Mouse (Mus musculus): ENCODE measurements around the gene Htr2a. TPM values are rescaled to one million over a fixed set of nuclear protein-coding genes. Genes with fewer than 3 reads are reported as not detected.

Htr2a gene
- polyA plus RNA-seq, 1 experiment from 2014 or later, result 3.8 TPM

DNA sequence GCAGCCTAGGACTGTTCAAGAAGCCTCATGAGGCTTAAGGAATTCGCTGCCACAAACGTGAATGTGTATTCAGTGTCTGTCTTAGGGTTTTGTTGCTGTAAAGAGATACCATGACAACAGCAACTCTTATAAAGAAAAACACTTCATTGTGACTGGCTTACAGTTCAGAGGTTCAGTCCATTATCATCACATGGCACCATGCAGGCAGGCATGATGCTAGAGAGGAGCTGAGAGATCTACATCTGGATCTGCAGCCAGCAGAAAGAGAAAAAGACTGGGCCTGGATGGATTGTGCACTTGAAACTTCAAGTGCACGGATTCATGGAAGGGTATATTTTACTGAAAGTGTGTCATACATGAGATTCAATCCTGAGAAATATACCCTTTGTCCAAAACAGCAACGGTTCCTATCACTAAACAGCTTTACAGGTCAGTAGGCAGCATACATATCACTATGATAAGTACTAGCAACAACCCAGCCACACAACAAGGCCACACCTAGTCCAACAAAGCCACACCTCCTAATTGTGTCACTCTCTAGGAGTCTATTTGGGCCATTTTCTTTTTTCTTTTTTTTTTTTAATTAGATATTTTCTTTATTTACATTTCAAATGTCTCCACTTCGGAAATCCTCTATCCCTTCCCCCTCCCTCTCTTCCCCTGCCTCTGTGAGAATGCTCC is 43.8 kb downstream of the Htr2a start:
- Histone ChIP-seq H3K9ac (ENCODE audit: low read depth, low read length) (no peak overlapping the region), H3K27me3 (replicated peaks; ENCODE audit: control insufficient read depth, insufficient read depth, low read length) (no peaks in the 10 kb centered on the region), H3K4me1 (ENCODE audit: control insufficient read depth, insufficient read depth, low read depth, low read length) (no peaks in the 10 kb centered on the region), H3K4me2 (ENCODE audit: low read length) (no peak overlapping the region), H3K36me3 (ENCODE audit: control insufficient read depth, insufficient read depth, low read length) (no peaks in the 10 kb centered on the region), H3K4me3 (ENCODE audit: low read length) (no peak overlapping the region), H3K27ac (ENCODE audit: low read depth, low read length) (no peak overlapping the region), H3K9me3 (ENCODE audit: control insufficient read depth, low read length) (no peaks in the 10 kb centered on the region)
- 77% methylated on average over 5 of the region's 5 CpGs for WGBS
- ATAC-seq, result no peak

GRCm38 (mm10) chr14:74691963-74692362 is 51.3 kb downstream of the Htr2a start:
- Histone ChIP-seq H3K4me1 (ENCODE audit: control insufficient read depth, insufficient read depth, low read depth, low read length) (no peaks in the 10 kb centered on the region), H3K27ac (ENCODE audit: low read depth, low read length) (no peak overlapping the region), H3K4me3 (ENCODE audit: low read length) (no peak overlapping the region), H3K4me2 (ENCODE audit: low read length) (no peak overlapping the region), H3K27me3 (replicated peaks; ENCODE audit: control insufficient read depth, insufficient read depth, low read length) (no peaks in the 10 kb centered on the region), H3K9ac (ENCODE audit: low read depth, low read length) (no peak overlapping the region), H3K9me3 (ENCODE audit: control insufficient read depth, low read length) (no peaks in the 10 kb centered on the region), H3K36me3 (ENCODE audit: control insufficient read depth, insufficient read depth, low read length) (no peaks in the 10 kb centered on the region)
- 78% methylated on average over 2 of the region's 2 CpGs for WGBS
- ATAC-seq, result no peak

DNA sequence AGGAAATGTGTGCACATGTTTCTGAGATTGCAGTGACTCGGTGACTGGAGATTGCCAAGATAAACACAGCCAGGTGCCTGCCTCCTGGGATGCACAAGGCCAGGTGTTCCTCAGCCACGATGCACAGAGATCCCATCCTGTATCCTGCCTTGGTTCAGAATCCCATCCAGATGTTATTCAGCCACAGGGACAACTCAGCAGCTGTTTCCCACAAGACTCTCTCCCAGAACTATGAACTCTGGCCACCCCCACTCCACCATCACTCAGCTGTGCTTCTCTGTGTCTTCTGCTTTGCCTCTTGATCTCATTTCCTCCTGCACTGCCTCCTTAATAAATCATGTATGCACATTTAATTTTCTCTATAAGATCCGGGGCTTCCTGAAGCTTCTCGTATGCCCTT is 56.1 kb downstream of the Htr2a start:
- Histone ChIP-seq H3K27ac (ENCODE audit: low read depth, low read length) (no peak overlapping the region), H3K4me2 (ENCODE audit: low read length) (no peak overlapping the region), H3K4me3 (ENCODE audit: low read length) (no peak overlapping the region), H3K36me3 (ENCODE audit: control insufficient read depth, insufficient read depth, low read length) (no peaks in the 10 kb centered on the region), H3K9me3 (ENCODE audit: control insufficient read depth, low read length) (no peaks in the 10 kb centered on the region), H3K9ac (ENCODE audit: low read depth, low read length) (no peak overlapping the region), H3K4me1 (ENCODE audit: control insufficient read depth, insufficient read depth, low read depth, low read length) (no peaks in the 10 kb centered on the region), H3K27me3 (replicated peaks; ENCODE audit: control insufficient read depth, insufficient read depth, low read length) (no peaks in the 10 kb centered on the region)
- 47% methylated on average over 4 of the region's 4 CpGs for WGBS
- ATAC-seq, result no peak

DNA sequence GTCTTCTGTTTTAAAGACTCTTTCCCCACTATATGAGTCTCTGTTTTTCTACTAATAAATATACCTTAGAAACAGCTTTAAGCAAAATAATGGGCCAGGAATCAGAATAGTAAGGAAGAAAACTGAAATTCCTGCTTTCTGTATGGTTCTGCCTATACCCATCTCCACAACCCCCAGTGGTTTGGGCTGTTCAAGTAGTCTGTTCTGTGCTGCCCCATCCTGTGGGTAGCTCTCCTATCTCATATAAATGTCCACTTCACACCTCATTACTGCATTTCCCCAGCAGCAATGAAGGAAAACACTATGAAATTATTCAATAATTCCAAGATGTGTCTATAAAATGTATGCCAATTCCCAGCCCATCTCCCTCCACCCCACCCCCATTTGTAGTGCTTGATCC is 56.8 kb downstream of the Htr2a start:
- Histone ChIP-seq H3K4me3 (ENCODE audit: low read length) (no peak overlapping the region), H3K9me3 (ENCODE audit: control insufficient read depth, low read length) (no peaks in the 10 kb centered on the region), H3K27me3 (replicated peaks; ENCODE audit: control insufficient read depth, insufficient read depth, low read length) (no peaks in the 10 kb centered on the region), H3K4me2 (ENCODE audit: low read length) (no peak overlapping the region), H3K27ac (ENCODE audit: low read depth, low read length) (no peak overlapping the region), H3K36me3 (ENCODE audit: control insufficient read depth, insufficient read depth, low read length) (no peaks in the 10 kb centered on the region), H3K9ac (ENCODE audit: low read depth, low read length) (no peak overlapping the region), H3K4me1 (ENCODE audit: control insufficient read depth, insufficient read depth, low read depth, low read length) (no peaks in the 10 kb centered on the region)
- no peak for ATAC-seq

DNA sequence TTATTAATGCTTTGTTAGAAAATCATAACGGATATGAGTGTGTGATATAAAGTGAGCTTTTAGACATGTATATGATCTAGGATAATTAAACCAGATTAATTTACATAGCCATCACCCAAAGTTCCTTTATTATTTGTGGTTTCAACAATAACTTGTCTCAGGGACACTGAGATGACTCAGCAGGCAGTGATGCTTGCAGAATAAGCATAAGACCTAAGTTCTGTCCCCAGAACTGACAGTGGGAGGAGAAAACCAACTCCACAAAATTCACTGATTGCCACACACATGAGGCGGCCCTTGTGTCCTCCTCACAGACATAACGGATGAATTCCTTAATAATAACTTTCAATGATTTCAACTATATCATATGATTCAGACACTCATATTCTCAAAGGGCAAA is 58.6 kb downstream of the Htr2a start:
- Histone ChIP-seq H3K27ac (ENCODE audit: low read depth, low read length) (no peak overlapping the region), H3K36me3 (ENCODE audit: control insufficient read depth, insufficient read depth, low read length) (no peaks in the 10 kb centered on the region), H3K27me3 (replicated peaks; ENCODE audit: control insufficient read depth, insufficient read depth, low read length) (no peaks in the 10 kb centered on the region), H3K4me1 (ENCODE audit: control insufficient read depth, insufficient read depth, low read depth, low read length) (no peaks in the 10 kb centered on the region), H3K4me2 (ENCODE audit: low read length) (no peak overlapping the region), H3K4me3 (ENCODE audit: low read length) (no peak overlapping the region), H3K9me3 (ENCODE audit: control insufficient read depth, low read length) (no peaks in the 10 kb centered on the region), H3K9ac (ENCODE audit: low read depth, low read length) (no peak overlapping the region)
- ATAC-seq, result no peak
- WGBS, result 93% methylated on average over 3 of the region's 3 CpGs

DNA sequence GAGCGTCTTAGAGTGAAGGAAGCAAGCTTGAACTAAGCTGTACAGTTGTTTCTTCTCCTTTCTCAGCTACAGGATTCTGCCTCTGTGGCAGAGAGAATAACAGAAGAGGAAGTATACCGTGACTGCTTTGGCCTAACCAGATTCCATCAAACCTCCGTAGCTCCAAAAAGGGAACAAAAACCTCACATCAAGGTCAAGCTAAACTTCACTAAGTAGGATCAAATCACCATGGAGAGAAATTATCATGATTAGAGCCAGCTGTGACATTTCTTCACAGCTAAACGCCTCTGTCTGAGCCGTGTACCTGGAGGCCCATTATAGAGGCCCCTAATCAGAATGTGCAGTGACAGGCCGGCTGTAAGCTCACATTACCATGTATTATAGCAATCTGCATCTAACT is 63.3 kb downstream of the Htr2a start:
- no peak for ATAC-seq
- H3K36me3 ChIP-seq (ENCODE audit: control insufficient read depth, insufficient read depth, low read length), result no peaks in the 10 kb centered on the region
- no peaks in the 10 kb centered on the region for H3K4me1 ChIP-seq (ENCODE audit: control insufficient read depth, insufficient read depth, low read depth, low read length)
- no peak overlapping the region for H3K4me2 ChIP-seq (ENCODE audit: low read length)
- 62% methylated on average over 6 of the region's 6 CpGs for WGBS
- no peak overlapping the region for H3K27ac ChIP-seq (ENCODE audit: low read depth, low read length)
- no peaks in the 10 kb centered on the region for H3K27me3 ChIP-seq (replicated peaks; ENCODE audit: control insufficient read depth, insufficient read depth, low read length)
- no peaks in the 10 kb centered on the region for H3K9me3 ChIP-seq (ENCODE audit: control insufficient read depth, low read length)
- no peak overlapping the region for H3K4me3 ChIP-seq (ENCODE audit: low read length)
- no peak overlapping the region for H3K9ac ChIP-seq (ENCODE audit: low read depth, low read length)

- Histone ChIP-seq H3K4me2 (ENCODE audit: low read length) (no peak overlapping the region), H3K27ac (ENCODE audit: low read depth, low read length) (no peak overlapping the region), H3K4me1 (ENCODE audit: control insufficient read depth, insufficient read depth, low read depth, low read length) (no peaks in the 10 kb centered on the region), H3K9me3 (ENCODE audit: control insufficient read depth, low read length) (no peaks in the 10 kb centered on the region), H3K36me3 (ENCODE audit: control insufficient read depth, insufficient read depth, low read length) (no peaks in the 10 kb centered on the region), H3K27me3 (replicated peaks; ENCODE audit: control insufficient read depth, insufficient read depth, low read length) (no peaks in the 10 kb centered on the region), H3K4me3 (ENCODE audit: low read length) (no peak overlapping the region), H3K9ac (ENCODE audit: low read depth, low read length) (no peak overlapping the region)
- 27% methylated on average over 3 of the region's 3 CpGs for WGBS
- ATAC-seq, result no peak; the same call in 1 of the 2 replicates
These were observed 68.4 kb downstream of the Htr2a start for GRCm38 (mm10) chr14:74709054-74709453.

DNA sequence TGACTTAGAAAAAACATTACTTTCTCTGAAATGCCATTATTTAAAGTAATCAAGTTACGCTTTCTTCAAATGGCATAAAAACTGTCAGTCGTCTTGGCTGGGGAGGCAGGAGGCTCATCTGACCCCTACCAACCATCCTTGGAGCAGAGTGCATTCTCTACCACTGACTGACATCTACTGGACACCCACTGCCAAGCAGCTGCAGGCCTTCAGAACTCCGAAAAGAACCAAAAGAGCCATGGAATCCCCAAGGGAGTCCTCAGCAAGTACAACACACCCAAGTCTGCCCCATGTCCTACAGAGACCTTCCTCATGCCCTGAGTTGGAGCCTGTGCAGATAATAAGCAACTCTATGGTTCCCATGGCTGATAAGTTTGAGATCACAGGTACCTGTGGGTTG is 82.9 kb downstream of the Htr2a start:
- ATAC-seq, result no peak
- no peaks in the 10 kb centered on the region for H3K27me3 ChIP-seq (replicated peaks; ENCODE audit: control insufficient read depth, insufficient read depth, low read length)

DNA sequence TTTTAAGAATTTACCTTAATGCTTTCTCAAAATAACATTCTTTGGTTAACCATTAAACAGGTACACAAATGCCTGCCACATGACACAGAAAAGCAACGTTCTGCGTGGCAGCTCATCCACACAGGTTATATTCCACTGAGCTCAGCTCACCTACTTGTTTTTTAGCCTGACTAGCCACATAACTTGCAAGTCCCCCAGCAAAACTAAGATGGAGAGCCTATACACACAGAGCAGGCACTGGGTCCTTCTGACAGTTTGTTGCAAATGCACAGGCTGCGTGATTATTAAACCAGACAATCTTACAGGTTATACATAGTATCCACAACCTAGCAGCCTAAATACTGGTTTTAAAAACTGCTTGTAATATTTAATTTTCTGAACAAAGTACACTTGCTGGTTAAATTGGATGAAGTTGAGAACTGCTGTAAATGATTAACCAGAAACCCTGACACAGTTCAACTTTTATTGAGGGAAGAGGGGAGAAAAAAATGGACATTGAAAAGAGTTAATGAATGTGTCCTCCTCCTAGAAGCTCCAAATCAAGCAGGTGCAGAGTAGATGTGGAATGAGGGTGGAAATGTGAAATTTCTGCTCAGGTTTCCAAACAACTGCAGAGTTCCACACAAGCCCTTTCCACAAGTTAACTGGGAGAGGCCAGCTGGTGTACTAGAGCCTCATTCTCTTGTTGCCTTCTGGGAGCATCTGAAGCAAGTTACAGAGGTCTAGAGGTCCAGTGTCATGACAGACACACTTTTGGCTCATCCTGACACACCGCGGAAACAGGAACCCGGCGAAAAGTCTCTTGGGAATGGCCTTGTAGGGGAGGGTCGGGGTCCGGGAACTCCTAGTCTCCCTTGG is 90.8 kb downstream of the Htr2a start:
- Histone ChIP-seq H3K4me3 (ENCODE audit: low read length) (peak overlapping the region; percentile 90), H3K9ac (ENCODE audit: low read depth, low read length) (peak overlapping the region; percentile 92), H3K27ac (ENCODE audit: low read depth, low read length) (no peak overlapping the region), H3K27me3 (replicated peaks; ENCODE audit: control insufficient read depth, insufficient read depth, low read length) (no peaks in the 10 kb centered on the region), H3K9me3 (ENCODE audit: control insufficient read depth, low read length) (no peaks in the 10 kb centered on the region), H3K4me1 (ENCODE audit: control insufficient read depth, insufficient read depth, low read depth, low read length) (peaks cover 8% of the 10 kb centered on the region), H3K36me3 (ENCODE audit: control insufficient read depth, insufficient read depth, low read length) (no peaks in the 10 kb centered on the region), H3K4me2 (ENCODE audit: low read length) (peak overlapping the region; percentile 82)
- ATAC-seq, result no peak
- WGBS, result 25% methylated on average over 9 of the region's 9 CpGs

More for the DNA sequence above, 82.9 kb downstream of the Htr2a start:
- no peak overlapping the region for H3K4me3 ChIP-seq (ENCODE audit: low read length)
- no peak overlapping the region for H3K9ac ChIP-seq (ENCODE audit: low read depth, low read length)
- H3K9me3 ChIP-seq (ENCODE audit: control insufficient read depth, low read length), result no peaks in the 10 kb centered on the region
- no peaks in the 10 kb centered on the region for H3K36me3 ChIP-seq (ENCODE audit: control insufficient read depth, insufficient read depth, low read length)
- H3K27ac ChIP-seq (ENCODE audit: low read depth, low read length), result no peak overlapping the region
- WGBS, result 68% methylated on average over 3 of the region's 3 CpGs
- no peak overlapping the region for H3K4me2 ChIP-seq (ENCODE audit: low read length)
- no peaks in the 10 kb centered on the region for H3K4me1 ChIP-seq (ENCODE audit: control insufficient read depth, insufficient read depth, low read depth, low read length)

Data from hindbrain, embryonic 16.5 days (tissue).